Mouse (Mus musculus) ES-Bruce4 (cell line): ENCODE results near the gene Hint3.

ENCODE experiments used
- CTCF ChIP-seq: IDR thresholded peaks from one replicate; pipeline ENCODE4 v1.8.1; 2011; ENCODE audit warnings: low read depth, low read length
- EP300 ChIP-seq: IDR thresholded peaks from 2 replicates; pipeline ENCODE4 v1.6.1; 2011; ENCODE audit warnings: low read depth, low read length; ENCODE audit not compliant: insufficient read depth

DNA sequence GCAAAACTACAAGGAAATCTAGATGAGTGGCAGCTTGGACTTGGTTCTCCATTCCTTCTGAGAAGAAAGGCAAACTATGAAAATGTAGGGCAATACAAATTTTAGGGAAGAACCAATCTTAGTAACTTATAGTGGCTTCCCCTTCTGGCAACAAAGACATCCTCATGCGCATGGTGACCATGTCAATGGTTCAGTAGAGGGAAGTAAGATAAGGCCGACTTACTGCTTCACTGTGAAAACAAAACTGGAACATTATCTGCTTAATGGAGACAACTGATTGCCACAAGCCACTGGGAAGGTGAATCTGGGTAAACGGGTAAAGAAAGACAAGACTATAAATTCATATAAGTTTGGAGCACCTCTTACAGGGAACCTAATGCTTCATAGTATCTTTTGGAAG is 45.4 kb upstream of the Hint3 start:
- TF ChIP-seq CTCF (no peak), EP300 (no peak)
